Mouse (Mus musculus) frontal cortex, postnatal 10 days (tissue): ENCODE data around the gene Olfr450.

Experiments used
- DNase-seq, 2 experiments: peaks; one replicate each; pipeline ENCODE4 v3.0.0; 2022; ENCODE audit warnings: low spot score in 2 of 2, mixed read lengths in 1 of 2

Olfr450 gene

GRCm38 (mm10) chr6:42811639-42812038, at the start of gene Olfr450:
Gene Olfr450 (plus strand): TSS chr6:42811939.
- DNase-seq = no peak

GRCm38 (mm10) chr6:42777066-42777465, 34.7 kb upstream of the Olfr450 start:
- DNase-seq = no peak

GRCm38 (mm10) chr6:42784793-42785192, 26.9 kb upstream of the Olfr450 start, which contains the start of gene Olfr452:
Gene Olfr452 (plus strand): TSS chr6:42785093.
- no peak for DNase-seq

- no peak for DNase-seq
Measured at GRCm38 (mm10) chr6:42790247-42790948, 21.3 kb upstream of the Olfr450 start.

GRCm38 (mm10) chr6:42790949-42791556, 20.7 kb upstream of the Olfr450 start:
- DNase-seq = peak in 1 of 2 experiments; percentile 12

GRCm38 (mm10) chr6:42794982-42795381, 16.8 kb upstream of the Olfr450 start:
- DNase-seq = no peak

- no peak for DNase-seq
Measured at GRCm38 (mm10) chr6:42834084-42834483, 22.3 kb downstream of the Olfr450 start, which contains the start of gene Olfr449. Gene Olfr449 (plus strand): TSS chr6:42834384.

GRCm38 (mm10) chr6:42860222-42860819, 48.6 kb downstream of the Olfr450 start:
- peak in 1 of 2 experiments; percentile 12 for DNase-seq
